Mouse (Mus musculus): ENCODE measurements around the gene Uba52. TPM values are rescaled to one million over a fixed set of nuclear protein-coding genes. Genes with fewer than 3 reads are reported as not detected.

Gene Uba52
- total and polyA plus RNA-seq, 2 experiments = 750 to 770 TPM

DNA sequence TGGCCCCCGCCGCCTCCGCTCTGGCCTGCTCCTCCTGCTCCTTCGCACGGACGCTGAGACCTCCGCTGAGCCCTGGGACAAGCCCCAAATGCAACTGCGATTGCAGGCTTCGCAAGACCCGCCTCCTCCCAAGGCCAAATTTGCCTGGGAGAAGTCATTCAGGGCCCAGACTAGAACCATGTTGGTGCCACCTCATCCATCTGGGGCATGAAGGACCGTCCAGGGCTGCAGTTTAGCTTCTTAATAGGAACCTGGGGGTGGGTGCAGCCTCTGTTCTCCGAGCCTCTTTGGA lies 14.9 kb downstream of the Uba52 start:
- no peaks in the 10 kb centered on the region for H3K36me3 ChIP-seq (ENCODE audit: control insufficient read depth, insufficient read depth, low read length)
- H3K27me3 ChIP-seq (ENCODE audit: control insufficient read depth, insufficient read depth, low read length) = peaks cover 24% of the 10 kb centered on the region

DNA sequence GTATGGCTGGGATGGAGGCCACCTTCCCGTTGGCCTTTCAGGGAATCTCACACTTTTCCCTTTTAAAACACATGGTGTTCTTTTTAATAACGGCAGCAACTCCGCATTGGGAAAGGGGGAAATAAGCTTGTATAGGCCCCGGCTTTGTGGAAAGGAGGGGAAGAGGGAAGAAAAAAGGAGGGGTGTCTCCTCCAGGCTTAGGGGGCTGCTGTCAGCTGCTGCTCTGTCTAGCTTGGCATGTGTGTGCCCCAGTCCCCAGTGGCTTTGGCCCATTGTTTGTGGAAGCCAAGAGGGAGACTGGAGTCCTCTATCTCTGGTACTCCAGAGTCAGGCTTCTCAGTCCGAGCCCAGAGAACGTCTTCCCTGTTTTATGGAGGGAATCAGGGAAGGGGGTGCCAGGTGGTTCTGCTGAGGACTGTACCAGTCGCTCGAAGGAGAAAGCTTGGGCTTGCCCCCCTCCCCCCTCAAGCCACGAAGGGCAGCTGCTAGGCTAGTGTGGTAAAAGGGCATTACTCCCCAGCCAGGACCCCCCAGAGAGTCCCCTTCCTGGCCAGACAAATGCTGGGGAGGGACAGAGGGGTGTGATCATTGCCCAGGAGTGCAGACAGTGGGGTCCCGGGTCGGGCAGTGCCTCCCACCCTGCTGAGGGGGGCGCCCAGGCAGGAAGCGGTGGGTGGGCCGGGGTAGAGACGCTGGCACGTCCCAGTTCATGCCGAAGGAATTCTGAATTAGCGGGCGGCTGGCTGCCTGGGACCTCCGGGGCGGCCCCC lies 15.4 kb downstream of the Uba52 start:
- no peak for TF ChIP-seq CTCF (IDR thresholded peaks at IDR 0.05; ENCODE audit: low read depth, low read length)
- Histone ChIP-seq H3K4me3 (ENCODE audit: insufficient read depth, low read depth, low read length) (no peak overlapping the region), H3K79me2 (ENCODE audit: control insufficient read depth, insufficient read depth, low read length) (no peaks in the 10 kb centered on the region), H3K4me1 (ENCODE audit: control insufficient read depth, insufficient read depth, low read length) (no peaks in the 10 kb centered on the region), H3K27me3 (ENCODE audit: control insufficient read depth, insufficient read depth, low read length) (peaks cover 24% of the 10 kb centered on the region), H3K36me3 (ENCODE audit: control insufficient read depth, insufficient read depth, low read length) (no peaks in the 10 kb centered on the region), H3K27ac (replicated peaks; ENCODE audit: insufficient read depth, low read depth, low read length) (no peak overlapping the region), H3K9ac (ENCODE audit: low read depth, low read length) (no peak overlapping the region)
- DNase-seq (ENCODE audit: extremely low read depth, low read depth, low spot score) = no peak
- WGBS = 15% methylated on average over 20 of the region's 21 CpGs

More for the DNA sequence above, 14.9 kb downstream of the Uba52 start:
- H3K4me1 ChIP-seq (ENCODE audit: control insufficient read depth, insufficient read depth, low read length) = peaks cover 2% of the 10 kb centered on the region; the same call in 1 of the 2 replicates
- no peaks in the 10 kb centered on the region for H3K79me2 ChIP-seq (ENCODE audit: control insufficient read depth, insufficient read depth, low read length)
- H3K4me3 ChIP-seq (ENCODE audit: insufficient read depth, low read depth, low read length) = no peak overlapping the region
- DNase-seq (ENCODE audit: extremely low read depth, low read depth, low spot score) = no peak
- WGBS = 32% methylated on average over 10 of the region's 12 CpGs
- H3K27ac ChIP-seq (replicated peaks; ENCODE audit: insufficient read depth, low read depth, low read length) = no peak overlapping the region
- TF ChIP-seq CTCF (IDR thresholded peaks at IDR 0.05; ENCODE audit: low read depth, low read length) = no peak
- TF ChIP-seq POLR2A (IDR thresholded peaks at IDR 0.05; ENCODE audit: extremely low read depth, insufficient read depth, low read length) = no peak
- no peak overlapping the region for H3K9ac ChIP-seq (ENCODE audit: low read depth, low read length)

DNA sequence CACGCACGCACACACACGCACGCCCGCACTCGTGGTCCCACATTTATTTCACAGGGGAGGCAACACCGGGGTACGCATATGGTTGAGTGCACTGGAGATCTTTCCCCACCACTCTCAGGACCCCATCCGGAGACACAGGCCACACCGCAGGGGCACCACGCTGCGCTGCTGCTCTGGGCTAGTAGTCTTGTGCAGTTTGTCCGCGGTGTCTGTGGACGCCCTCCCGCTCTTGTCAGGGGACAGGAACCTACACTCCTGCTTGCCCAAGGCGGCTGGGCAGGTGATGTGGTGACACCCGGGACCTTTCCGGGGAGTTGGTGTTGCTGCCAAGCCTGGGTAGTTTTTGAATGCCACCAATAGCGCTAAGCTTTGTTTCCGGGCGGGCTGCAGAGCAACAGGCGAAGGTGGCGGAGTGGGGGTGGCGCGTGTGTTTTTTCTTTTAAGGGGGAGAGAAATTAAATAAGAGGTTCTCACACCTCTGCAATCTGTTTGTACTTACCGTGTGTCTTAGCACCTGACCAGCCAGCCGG lies 16.1 kb downstream of the Uba52 start:
- TF ChIP-seq CTCF (IDR thresholded peaks at IDR 0.05; ENCODE audit: low read depth, low read length) = no peak
- TF ChIP-seq POLR2A (IDR thresholded peaks at IDR 0.05; ENCODE audit: extremely low read depth, insufficient read depth, low read length) = no peak
- no peaks in the 10 kb centered on the region for H3K4me1 ChIP-seq (ENCODE audit: control insufficient read depth, insufficient read depth, low read length)
- H3K36me3 ChIP-seq (ENCODE audit: control insufficient read depth, insufficient read depth, low read length) = no peaks in the 10 kb centered on the region
- no peak overlapping the region for H3K27ac ChIP-seq (replicated peaks; ENCODE audit: insufficient read depth, low read depth, low read length)
- no peaks in the 10 kb centered on the region for H3K79me2 ChIP-seq (ENCODE audit: control insufficient read depth, insufficient read depth, low read length)
- no peak for DNase-seq (ENCODE audit: extremely low read depth, low read depth, low spot score)
- no peak overlapping the region for H3K4me3 ChIP-seq (ENCODE audit: insufficient read depth, low read depth, low read length)
- peaks cover 30% of the 10 kb centered on the region for H3K27me3 ChIP-seq (ENCODE audit: control insufficient read depth, insufficient read depth, low read length)
- WGBS = 9% methylated on average over 28 of the region's 28 CpGs
- no peak overlapping the region for H3K9ac ChIP-seq (ENCODE audit: low read depth, low read length)

DNA sequence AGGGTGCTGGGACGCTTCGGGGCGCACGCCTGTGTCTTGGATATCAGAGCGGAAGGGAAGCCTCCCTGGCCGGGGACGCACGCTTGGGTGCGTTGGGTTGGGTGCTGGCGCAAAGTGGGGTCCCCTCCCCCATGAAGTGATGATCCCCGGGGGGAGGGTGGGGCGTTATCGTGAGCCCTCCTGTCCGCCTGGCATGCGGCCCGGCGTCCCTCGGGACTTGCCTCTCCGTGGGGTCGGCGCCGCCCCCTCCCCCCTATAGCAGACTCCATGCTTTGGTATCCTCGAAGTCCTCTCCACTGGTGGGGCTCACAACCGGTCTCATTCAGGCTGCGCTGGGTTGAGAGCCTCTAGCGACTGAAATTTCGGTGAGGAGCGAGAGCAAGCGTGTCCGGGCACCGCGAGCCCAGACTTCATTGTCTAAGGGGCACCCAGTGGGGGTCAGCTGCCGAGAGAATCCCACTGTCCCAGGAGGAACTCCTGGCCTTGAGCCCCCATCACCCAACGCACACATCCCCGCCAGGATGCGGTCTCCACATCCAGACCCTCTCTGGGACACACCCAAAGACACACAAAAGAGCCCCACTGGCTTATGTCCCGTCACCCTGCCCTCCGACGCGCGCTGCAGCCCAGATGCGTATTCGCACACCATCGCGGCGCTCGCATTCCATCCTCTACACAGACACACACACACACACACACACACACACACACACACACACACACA lies 16.7 kb downstream of the Uba52 start:
- H3K27ac ChIP-seq (replicated peaks; ENCODE audit: insufficient read depth, low read depth, low read length) = no peak overlapping the region
- H3K79me2 ChIP-seq (ENCODE audit: control insufficient read depth, insufficient read depth, low read length) = no peaks in the 10 kb centered on the region
- H3K36me3 ChIP-seq (ENCODE audit: control insufficient read depth, insufficient read depth, low read length) = no peaks in the 10 kb centered on the region
- H3K4me1 ChIP-seq (ENCODE audit: control insufficient read depth, insufficient read depth, low read length) = no peaks in the 10 kb centered on the region; the same call in 1 of the 2 replicates
- no peak for DNase-seq (ENCODE audit: extremely low read depth, low read depth, low spot score)
- 5% methylated on average over 42 of the region's 47 CpGs for WGBS
- TF ChIP-seq POLR2A (IDR thresholded peaks at IDR 0.05; ENCODE audit: extremely low read depth, insufficient read depth, low read length) = no peak
- H3K9ac ChIP-seq (ENCODE audit: low read depth, low read length) = no peak overlapping the region
- H3K27me3 ChIP-seq (ENCODE audit: control insufficient read depth, insufficient read depth, low read length) = peaks cover 36% of the 10 kb centered on the region
- no peak overlapping the region for H3K4me3 ChIP-seq (ENCODE audit: insufficient read depth, low read depth, low read length)

DNA sequence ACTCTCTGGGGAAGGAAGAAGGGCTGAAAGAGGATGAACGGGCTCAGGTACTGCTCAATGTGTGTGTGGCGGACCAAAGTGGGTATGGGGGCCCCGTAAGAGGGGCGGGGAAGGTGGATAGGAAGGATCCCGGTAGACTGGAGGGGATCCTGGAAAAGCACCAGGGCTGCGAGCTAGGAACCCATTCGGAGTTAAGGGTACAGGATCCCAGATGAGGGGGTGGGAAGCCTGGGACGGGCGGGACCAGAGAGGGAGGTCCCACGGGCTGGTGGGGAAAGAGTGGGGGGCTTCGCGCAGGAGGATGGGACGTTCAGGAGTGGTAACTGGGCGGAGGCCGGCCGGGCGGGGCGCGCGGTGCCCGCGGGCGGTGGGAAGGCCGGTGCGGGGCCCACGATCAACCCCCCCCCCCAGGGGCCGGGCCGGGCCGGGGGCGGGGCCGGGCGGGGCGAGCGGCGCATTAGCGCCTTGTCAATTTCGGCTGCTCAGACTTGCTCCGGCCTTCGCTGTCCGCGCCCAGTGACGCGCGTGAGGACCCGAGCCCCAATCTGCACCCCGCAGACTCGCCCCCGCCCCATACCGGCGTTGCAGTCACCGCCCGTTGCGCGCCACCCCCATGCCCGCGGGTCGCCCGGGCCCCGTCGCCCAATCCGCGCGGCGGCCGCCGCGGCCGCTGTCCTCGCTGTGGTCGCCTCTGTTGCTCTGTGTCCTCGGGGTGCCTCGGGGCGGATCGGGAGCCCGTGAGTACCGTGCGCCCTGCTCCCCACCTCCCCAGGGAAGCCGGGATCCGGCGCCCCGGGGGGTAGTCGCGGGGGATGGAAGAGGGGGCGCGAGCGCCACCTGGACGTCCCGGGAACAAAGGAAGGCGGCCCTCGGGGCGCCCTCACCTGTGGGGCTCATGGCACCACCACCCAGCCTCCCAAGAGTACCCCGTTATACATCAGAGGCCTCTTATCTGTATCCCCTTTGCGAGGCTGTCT lies 17.6 kb downstream of the Uba52 start, which contains the start of gene Crlf1:
Gene Crlf1, plus strand, starts transcription at position 495 of the 977 bp plus-strand sequence.
- no peak for TF ChIP-seq POLR2A (IDR thresholded peaks at IDR 0.05; ENCODE audit: extremely low read depth, insufficient read depth, low read length)
- no peak for TF ChIP-seq CTCF (IDR thresholded peaks at IDR 0.05; ENCODE audit: low read depth, low read length)
- Histone ChIP-seq H3K36me3 (ENCODE audit: control insufficient read depth, insufficient read depth, low read length) (no peaks in the 10 kb centered on the region), H3K27ac (replicated peaks; ENCODE audit: insufficient read depth, low read depth, low read length) (no peak within 1 kb of the TSS), H3K27me3 (ENCODE audit: control insufficient read depth, insufficient read depth, low read length) (peaks cover 39% of the 10 kb centered on the region), H3K4me3 (ENCODE audit: insufficient read depth, low read depth, low read length) (peak within 1 kb of the TSS; percentile 10; the same call in 1 of the 2 replicates), H3K79me2 (ENCODE audit: control insufficient read depth, insufficient read depth, low read length) (no peaks in the 10 kb centered on the region), H3K4me1 (ENCODE audit: control insufficient read depth, insufficient read depth, low read length) (peaks cover 2% of the 10 kb centered on the region), H3K9ac (ENCODE audit: low read depth, low read length) (no peak within 1 kb of the TSS)
- 3% methylated on average over 75 of the region's 93 CpGs for WGBS
- no peak for DNase-seq (ENCODE audit: extremely low read depth, low read depth, low spot score)

All from liver, adult 2 months (tissue).